Mouse (Mus musculus) liver, adult 2 months (tissue): ENCODE measurements around the gene Syngr3.

Experiments used
- CTCF ChIP-seq: fragments of 200-500 bp; IDR thresholded peaks from 2 replicates; pipeline ENCODE4 v1.5.1; 2011; ENCODE audit warnings: low read depth, low read length, control low read depth
- POLR2A ChIP-seq: fragments of 200-500 bp; IDR thresholded peaks from 2 replicates; pipeline ENCODE4 v1.6.1; 2011; ENCODE audit warnings: low read length, control low read depth; ENCODE audit not compliant: insufficient read depth; ENCODE audit errors: extremely low read depth

DNA sequence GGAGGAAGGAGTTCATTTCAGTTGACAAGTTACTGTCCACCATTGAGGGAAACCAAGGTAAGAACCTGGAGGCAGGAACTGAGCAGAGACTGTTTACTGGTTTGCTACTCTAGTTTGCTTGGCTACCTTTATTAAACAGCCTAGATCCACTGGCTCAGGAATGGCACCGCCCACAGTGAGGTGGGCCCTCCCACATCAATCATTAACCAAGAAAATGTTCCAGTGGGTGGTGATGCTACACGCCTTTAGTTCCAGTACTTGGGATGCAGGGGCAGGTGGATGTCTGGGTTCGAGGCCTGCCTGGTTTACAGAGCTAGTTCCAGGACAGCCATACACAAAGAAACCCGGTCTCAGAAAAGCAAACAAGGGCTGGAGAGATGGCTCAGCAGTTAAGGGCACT lies 48.5 kb upstream of the Syngr3 start:
- TF ChIP-seq CTCF (no peak), POLR2A (0 out of 2 replicates have a peak, but pooled peaks have one; percentile 30)
